Mouse (Mus musculus) CH12.LX (cell line): ENCODE results near the gene Magi2. TPM values are rescaled to one million over a fixed set of nuclear protein-coding genes. Genes with fewer than 3 reads are reported as not detected.
A peak's percentile ranks its signal among the peaks of the same experiment; 100 is the strongest.
"Not testable (repeated sequence)": the region's sequence is repeated elsewhere in the genome, so short reads cannot be mapped to it uniquely, and the experiment has no call there.

Experiments used
- DNase-seq: peaks from one replicate; pipeline ENCODE4 v3.0.0-alpha.2; 2013; ENCODE audit errors: extremely low read depth
- H3K27ac ChIP-seq: 2 replicates; pipeline ENCODE4 v1.5.1; 2012; ENCODE audit warnings: low read depth, mild to moderate bottlenecking, control low read depth, moderate library complexity; ENCODE audit not compliant: insufficient read depth
- H3K27me3 ChIP-seq: replicated peaks from 2 replicates; pipeline ENCODE3; 2012; ENCODE audit warnings: inconsistent platforms
- H3K36me3 ChIP-seq, 2 experiments: replicated peaks in 1 of 2; 2 replicates each; pipeline versions ENCODE3 to v1.6.1; 2012; ENCODE audit warnings: inconsistent platforms in 1 of 2, low read length in 1 of 2, mild to moderate bottlenecking in 1 of 2, mixed read lengths in 1 of 2, moderate library complexity in 1 of 2; ENCODE audit not compliant: control insufficient read depth in 1 of 2, insufficient read depth in 1 of 2
- H3K4me1 ChIP-seq, 2 experiments: 2 replicates each; pipeline ENCODE4 v1.6.1; 2012; ENCODE audit warnings: inconsistent platforms in 1 of 2, moderate library complexity in 1 of 2; ENCODE audit not compliant: insufficient read depth in 2 of 2, control insufficient read depth in 1 of 2
- H3K4me2 ChIP-seq: 2 replicates; pipeline ENCODE4 v1.6.1; 2012; ENCODE audit warnings: low read depth, mild to moderate bottlenecking, control low read depth; ENCODE audit not compliant: poor library complexity, insufficient read depth, severe bottlenecking
- H3K4me3 ChIP-seq, 3 experiments: fragments of 150-350 bp in 1 of 3; sonication (generic) in 1 of 3; replicated peaks in 1 of 3; 2 replicates each; pipeline versions ENCODE3 to v1.5.1; 2011 to 2012; ENCODE audit warnings: low read depth in 2 of 3, low read length in 2 of 3, mild to moderate bottlenecking in 2 of 3, moderate library complexity in 2 of 3, control low read depth in 1 of 3, improper control_type of control experiment in 1 of 3, inconsistent platforms in 1 of 3, mixed read lengths in 1 of 3; ENCODE audit not compliant: poor library complexity in 1 of 3
- H3K79me2 ChIP-seq: replicated peaks from 2 replicates; pipeline ENCODE4 v1.6.1; 2012; ENCODE audit warnings: mild to moderate bottlenecking, moderate library complexity; ENCODE audit not compliant: control insufficient read depth, poor library complexity, insufficient read depth, severe bottlenecking; ENCODE audit errors: extremely low read depth
- H3K9ac ChIP-seq: 2 replicates; pipeline ENCODE4 v1.6.1; 2012; ENCODE audit warnings: low read depth, mild to moderate bottlenecking, control low read depth, moderate library complexity; ENCODE audit not compliant: insufficient read depth
- H3K9me3 ChIP-seq: replicated peaks from 2 replicates; pipeline ENCODE3; 2012; ENCODE audit warnings: low read length, inconsistent platforms, mixed read lengths
- CHD2 ChIP-seq: IDR thresholded peaks from 2 replicates; pipeline ENCODE4 v1.6.1; 2011; ENCODE audit warnings: low read length, improper control_type of control experiment
- E2F4 ChIP-seq: IDR thresholded peaks from 2 replicates; pipeline ENCODE4 v1.6.1; 2011; ENCODE audit warnings: low read depth, low read length, improper control_type of control experiment; ENCODE audit not compliant: insufficient replicate concordance
- EP300 ChIP-seq: IDR thresholded peaks from 2 replicates; pipeline ENCODE4 v1.6.1; 2011; ENCODE audit warnings: low read length, improper control_type of control experiment
- ETS1 ChIP-seq: conservative IDR thresholded peaks from 2 replicates; pipeline ENCODE4 v1.6.1; 2012; ENCODE audit warnings: low read depth, mild to moderate bottlenecking, inconsistent platforms, low read length, improper control_type of control experiment, moderate library complexity
- GABPA ChIP-seq: IDR thresholded peaks from 2 replicates; pipeline ENCODE4 v1.6.1; 2012; ENCODE audit warnings: low read depth, low read length, improper control_type of control experiment, inconsistent platforms; ENCODE audit not compliant: insufficient replicate concordance
- HCFC1 ChIP-seq: IDR thresholded peaks from 2 replicates; pipeline ENCODE4 v1.6.1; 2012; ENCODE audit warnings: low read depth, mild to moderate bottlenecking, inconsistent platforms, low read length, improper control_type of control experiment
- IRF4 ChIP-seq: IDR thresholded peaks from 2 replicates; pipeline ENCODE4 v1.6.1; 2014; ENCODE audit warnings: low read depth, mild to moderate bottlenecking, inconsistent platforms, low read length, improper control_type of control experiment
- JUND ChIP-seq: conservative IDR thresholded peaks from 2 replicates; pipeline ENCODE4 v1.6.1; 2011; ENCODE audit warnings: low read depth, low read length, improper control_type of control experiment
- KAT2A ChIP-seq: IDR thresholded peaks from 2 replicates; pipeline ENCODE4 v1.6.1; 2012; ENCODE audit warnings: low read length, improper control_type of control experiment, inconsistent platforms; ENCODE audit not compliant: insufficient replicate concordance
- MAFK ChIP-seq: IDR thresholded peaks from 2 replicates; pipeline ENCODE4 v1.6.1; 2011; ENCODE audit warnings: low read length, improper control_type of control experiment; ENCODE audit not compliant: insufficient replicate concordance
- MAX ChIP-seq: IDR thresholded peaks from 2 replicates; pipeline ENCODE4 v1.6.1; 2011; ENCODE audit warnings: low read length, improper control_type of control experiment
- MAZ ChIP-seq: IDR thresholded peaks from 2 replicates; pipeline ENCODE4 v1.6.1; 2012; ENCODE audit warnings: low read depth, mild to moderate bottlenecking, inconsistent platforms, low read length, improper control_type of control experiment, moderate library complexity
- MXI1 ChIP-seq: IDR thresholded peaks from 2 replicates; pipeline ENCODE4 v1.6.1; 2011; ENCODE audit warnings: mild to moderate bottlenecking, low read depth, low read length, improper control_type of control experiment
- PAX5 ChIP-seq: IDR thresholded peaks from 2 replicates; pipeline ENCODE4 v1.6.1; 2012; ENCODE audit warnings: low read length, inconsistent platforms, mixed read lengths
- POLR2AphosphoS2 ChIP-seq: IDR thresholded peaks from 2 replicates; pipeline ENCODE4 v1.6.1; 2011; ENCODE audit warnings: low read depth, low read length, improper control_type of control experiment
- RAD21 ChIP-seq: IDR thresholded peaks from 2 replicates; pipeline ENCODE4 v1.6.1; 2011; ENCODE audit warnings: low read depth, mild to moderate bottlenecking, low read length, improper control_type of control experiment, moderate library complexity
- SIN3A ChIP-seq: IDR thresholded peaks from 2 replicates; pipeline ENCODE4 v1.6.1; 2012; ENCODE audit warnings: low read length, improper control_type of control experiment, inconsistent platforms
- SMC3 ChIP-seq: IDR thresholded peaks from 2 replicates; pipeline ENCODE4 v1.6.1; 2011; ENCODE audit warnings: low read depth, low read length, improper control_type of control experiment
- TBP ChIP-seq: conservative IDR thresholded peaks from 2 replicates; pipeline ENCODE4 v1.6.1; 2011; ENCODE audit warnings: low read depth, low read length, improper control_type of control experiment
- UBTF ChIP-seq: IDR thresholded peaks from 2 replicates; pipeline ENCODE4 v1.6.1; 2012; ENCODE audit warnings: low read depth, mild to moderate bottlenecking, inconsistent platforms, low read length, improper control_type of control experiment, moderate library complexity
- USF1 ChIP-seq: IDR thresholded peaks from 2 replicates; pipeline ENCODE4 v1.6.1; 2014; ENCODE audit warnings: low read depth, mild to moderate bottlenecking, inconsistent platforms, low read length, improper control_type of control experiment
- USF2 ChIP-seq: conservative IDR thresholded peaks from 2 replicates; pipeline ENCODE4 v1.6.1; 2011; ENCODE audit warnings: low read depth, low read length, improper control_type of control experiment
- ZC3H11A ChIP-seq: IDR thresholded peaks from 2 replicates; pipeline ENCODE4 v1.6.1; 2012; ENCODE audit warnings: low read depth, mild to moderate bottlenecking, inconsistent platforms, low read length, improper control_type of control experiment
- ZKSCAN1 ChIP-seq: IDR thresholded peaks from 2 replicates; pipeline ENCODE4 v1.6.1; 2012; ENCODE audit warnings: low read depth, inconsistent platforms, low read length, improper control_type of control experiment, borderline replicate concordance
- ZMIZ1 ChIP-seq: IDR thresholded peaks from 2 replicates; pipeline ENCODE4 v1.6.1; 2012; ENCODE audit warnings: low read depth, mild to moderate bottlenecking, inconsistent platforms, low read length, improper control_type of control experiment
- ZNF384 ChIP-seq: IDR thresholded peaks from 2 replicates; pipeline ENCODE4 v1.6.1; 2012; ENCODE audit warnings: low read depth, low read length, improper control_type of control experiment, inconsistent platforms
- dilution Hi-C: fragments of 300-500 bp; cut with MboI; formaldehyde crosslinking; loops from 2 replicates; pipeline ENCODE4 v1.14.3; 2020; ENCODE audit warnings: low sequenced_read_pairs; ENCODE audit not compliant: extremely low pct_unique_long_range_greater_than_20kb, extremely low pct_ligation_motif_present
- in situ Hi-C: fragments of 300-500 bp; cut with MboI; formaldehyde crosslinking; loops from 3 replicates; pipeline ENCODE4 v1.14.3; 2019; ENCODE audit warnings: low sequenced_read_pairs, low pct_ligation_motif_present, low pct_unique_long_range_greater_than_20kb, mixed read lengths
- polyA plus RNA-seq: library from polyadenylated mRNA; unstranded; fragments of >175 nt; gene quantifications from 2 replicates; pipeline ENCODE4 v1.2.1, GENCODE M21; 2012; ENCODE audit warnings: low read depth; ENCODE audit not compliant: insufficient read length
- total RNA-seq, 2 experiments: library from RNA; depleted of rRNA; stranded (reverse); fragments of 300-350 nt in 1 of 2; fragments of >200 nt in 1 of 2; gene quantifications; 2 replicates each; pipeline ENCODE4 v1.2.3; 2012 to 2014

Gene Magi2
- total and polyA plus RNA-seq, 3 experiments: 0.37 to 0.63 (median 0.42) TPM

- H3K36me3 ChIP-seq, H3K9me3 ChIP-seq, H3K4me1 ChIP-seq, H3K27me3 ChIP-seq, H3K79me2 ChIP-seq, H3K9ac ChIP-seq, DNase-seq, H3K4me3 ChIP-seq, H3K27ac ChIP-seq, H3K4me2 ChIP-seq, dilution Hi-C loops, in situ Hi-C loops: not testable (repeated sequence)
- peak; percentile 69; the same call in 1 of the 2 replicates for TF ChIP-seq MAFK
Observed at GRCm38 (mm10) chr5:20272680-20273079, 1045.8 kb downstream of the Magi2 start.

- no peaks in the 10 kb centered on the region for H3K36me3 ChIP-seq
- H3K4me2 ChIP-seq: no peak overlapping the region
Observed at GRCm38 (mm10) chr5:20275632-20276031, 1048.8 kb downstream of the Magi2 start.

GRCm38 (mm10) chr5:20285080-20285840, 1058.4 kb downstream of the Magi2 start:
- no peaks in the 10 kb centered on the region for H3K79me2 ChIP-seq
- DNase-seq: no peak
- in situ Hi-C loops: no loop called here

More at GRCm38 (mm10) chr5:20275632-20276031, 1048.8 kb downstream of the Magi2 start:
- DNase-seq: no peak
- TF ChIP-seq EP300 (no peak), KAT2A (no peak), MAX (no peak), MXI1 (no peak), ZMIZ1 (no peak), JUND (no peak), IRF4 (no peak), ZC3H11A (no peak), USF1 (no peak)
- Histone ChIP-seq H3K4me3 (no peak overlapping the region), H3K27me3 (no peaks in the 10 kb centered on the region), H3K4me1 (no peaks in the 10 kb centered on the region), H3K27ac (no peak overlapping the region), H3K9me3 (no peaks in the 10 kb centered on the region), H3K9ac (no peak overlapping the region), H3K79me2 (no peaks in the 10 kb centered on the region)
- in situ Hi-C loops (no loop called here), dilution Hi-C loops (no loop called here)

More at GRCm38 (mm10) chr5:20285080-20285840, 1058.4 kb downstream of the Magi2 start:
- dilution Hi-C loops: no loop called here
- Histone ChIP-seq H3K4me1 (no peaks in the 10 kb centered on the region), H3K36me3 (no peaks in the 10 kb centered on the region), H3K27ac (no peak overlapping the region), H3K9me3 (no peaks in the 10 kb centered on the region), H3K4me3 (no peak overlapping the region), H3K9ac (no peak overlapping the region), H3K27me3 (no peaks in the 10 kb centered on the region), H3K4me2 (no peak overlapping the region)
- TF ChIP-seq CHD2: no peak
- TF ChIP-seq UBTF: no peak
- no peak for TF ChIP-seq PAX5
- no peak for TF ChIP-seq POLR2AphosphoS2
- TF ChIP-seq RAD21: no peak
- TF ChIP-seq JUND: no peak
- no peak for TF ChIP-seq TBP
- no peak for TF ChIP-seq ZNF384
- no peak for TF ChIP-seq MAFK
- TF ChIP-seq SMC3: no peak
- no peak for TF ChIP-seq MAZ
- TF ChIP-seq USF2: no peak
- TF ChIP-seq ZKSCAN1: no peak
- TF ChIP-seq SIN3A: no peak
- TF ChIP-seq E2F4: no peak
- no peak for TF ChIP-seq HCFC1
- no peak for TF ChIP-seq GABPA
- no peak for TF ChIP-seq ETS1
